Mouse (Mus musculus) MEL (cell line): Measurements from ENCODE around the gene Mms19. TPM values are rescaled to one million over a fixed set of nuclear protein-coding genes. Genes with fewer than 3 reads are reported as not detected.

ENCODE experiments used
- DNase-seq: peaks from one replicate; pipeline ENCODE4 v3.0.0; 2011; ENCODE audit warnings: low read depth, low spot score
- H3K27ac ChIP-seq: 2 replicates; pipeline ENCODE4 v1.5.1; 2012; ENCODE audit warnings: low read depth, mild to moderate bottlenecking, control low read depth, low read length, moderate library complexity; ENCODE audit not compliant: control insufficient read depth
- H3K27me3 ChIP-seq, 2 experiments: fragments of 150-350 bp in 1 of 2; sonication (generic) in 1 of 2; 2 replicates each; pipeline ENCODE4 v1.6.1; 2012; ENCODE audit warnings: low read length in 2 of 2, mild to moderate bottlenecking in 2 of 2, improper control_type of control experiment in 1 of 2, moderate library complexity in 1 of 2; ENCODE audit not compliant: insufficient read depth in 2 of 2, control insufficient read depth in 1 of 2
- H3K36me3 ChIP-seq, 2 experiments: 2 replicates each; pipeline ENCODE4 v1.6.1; 2012 to 2014; ENCODE audit warnings: low read length in 2 of 2, improper control_type of control experiment in 1 of 2, inconsistent platforms in 1 of 2, mild to moderate bottlenecking in 1 of 2; ENCODE audit not compliant: insufficient read depth in 2 of 2, control insufficient read depth in 1 of 2
- H3K4me1 ChIP-seq, 2 experiments: fragments of 150-350 bp in 1 of 2; sonication (generic) in 1 of 2; 2 replicates each; pipeline ENCODE4 v1.6.1; 2012; ENCODE audit warnings: low read length in 2 of 2, improper control_type of control experiment in 1 of 2, mild to moderate bottlenecking in 1 of 2; ENCODE audit not compliant: insufficient read depth in 2 of 2, control insufficient read depth in 1 of 2
- H3K4me3 ChIP-seq, 2 experiments: fragments of 150-350 bp in 1 of 2; sonication (generic) in 1 of 2; 2 replicates each; pipeline ENCODE4 v1.5.1; 2012; ENCODE audit warnings: low read depth in 2 of 2, low read length in 2 of 2, mild to moderate bottlenecking in 2 of 2, moderate library complexity in 2 of 2, control low read depth in 1 of 2, improper control_type of control experiment in 1 of 2; ENCODE audit not compliant: control insufficient read depth in 1 of 2, insufficient read depth in 1 of 2
- H3K79me2 ChIP-seq: 2 replicates; pipeline ENCODE4 v1.6.1; 2012; ENCODE audit warnings: mild to moderate bottlenecking, low read length, moderate library complexity; ENCODE audit not compliant: control insufficient read depth, poor library complexity, insufficient read depth
- H3K9ac ChIP-seq: 2 replicates; pipeline ENCODE4 v1.6.1; 2012; ENCODE audit warnings: low read depth, mild to moderate bottlenecking, control low read depth, low read length, moderate library complexity; ENCODE audit not compliant: control insufficient read depth, poor library complexity, severe bottlenecking
- H3K9me3 ChIP-seq: fragments of 150-350 bp; sonication (generic); replicated peaks from 2 replicates; pipeline ENCODE4 v1.6.1; 2012; ENCODE audit warnings: mild to moderate bottlenecking, low read length, improper control_type of control experiment, moderate library complexity; ENCODE audit not compliant: insufficient read depth
- BHLHE40 ChIP-seq: IDR thresholded peaks from 2 replicates; pipeline ENCODE4 v1.6.1; 2012; ENCODE audit warnings: low read depth, mild to moderate bottlenecking, inconsistent platforms, low read length, improper control_type of control experiment, borderline replicate concordance
- CHD1 ChIP-seq: IDR thresholded peaks from 2 replicates; pipeline ENCODE4 v1.6.1; 2012; ENCODE audit warnings: low read depth, mild to moderate bottlenecking, inconsistent platforms, low read length, improper control_type of control experiment
- CTCF ChIP-seq, 3 experiments: IDR thresholded peaks in 2 of 3; conservative IDR thresholded peaks in 1 of 3; 2 replicates each; pipeline ENCODE4 v1.5.1; 2011 to 2012; ENCODE audit warnings: low read length in 3 of 3, low read depth in 2 of 3, mild to moderate bottlenecking in 2 of 3, improper control_type of control experiment in 1 of 3, inconsistent platforms in 1 of 3, mixed read lengths in 1 of 3, moderate library complexity in 1 of 3; ENCODE audit not compliant: control insufficient read depth in 1 of 3, insufficient read depth in 1 of 3, poor library complexity in 1 of 3, severe bottlenecking in 1 of 3
- E2F4 ChIP-seq: IDR thresholded peaks from 2 replicates; pipeline ENCODE4 v1.6.1; 2011; ENCODE audit warnings: low read depth, low read length, improper control_type of control experiment, borderline replicate concordance
- ELF1 ChIP-seq: IDR thresholded peaks from 2 replicates; pipeline ENCODE4 v1.6.1; 2014; ENCODE audit warnings: low read depth, mild to moderate bottlenecking, inconsistent platforms, low read length, improper control_type of control experiment, moderate library complexity
- EP300 ChIP-seq, 2 experiments: IDR thresholded peaks; 2 replicates each; pipeline ENCODE4 v1.6.1; 2011; ENCODE audit warnings: improper control_type of control experiment in 2 of 2, low read length in 2 of 2, low read depth in 1 of 2, mild to moderate bottlenecking in 1 of 2
- GATA1 ChIP-seq: IDR thresholded peaks from 2 replicates; pipeline ENCODE4 v1.6.1; 2011; ENCODE audit warnings: low read depth, low read length, improper control_type of control experiment
- JUND ChIP-seq: IDR thresholded peaks from 2 replicates; pipeline ENCODE4 v1.6.1; 2011; ENCODE audit warnings: low read depth, mild to moderate bottlenecking, improper control_type of control experiment, low read length
- KAT2A ChIP-seq: conservative IDR thresholded peaks from 2 replicates; pipeline ENCODE4 v1.6.1; 2012; ENCODE audit warnings: low read depth, low read length, improper control_type of control experiment, inconsistent platforms
- MAFK ChIP-seq: IDR thresholded peaks from 2 replicates; pipeline ENCODE4 v1.6.1; 2011; ENCODE audit warnings: low read depth, mild to moderate bottlenecking, low read length, improper control_type of control experiment, borderline replicate concordance
- MEF2A ChIP-seq: IDR thresholded peaks from 2 replicates; pipeline ENCODE4 v1.6.1; 2014; ENCODE audit warnings: low read depth, mild to moderate bottlenecking, inconsistent platforms, low read length, improper control_type of control experiment; ENCODE audit not compliant: poor library complexity, insufficient replicate concordance, severe bottlenecking; ENCODE audit errors: extremely low read depth
- NELFE ChIP-seq: IDR thresholded peaks from 2 replicates; pipeline ENCODE4 v1.6.1; 2011; ENCODE audit warnings: low read depth, low read length, improper control_type of control experiment
- NRF1 ChIP-seq: IDR thresholded peaks from 2 replicates; pipeline ENCODE4 v1.6.1; 2014; ENCODE audit warnings: low read depth, mild to moderate bottlenecking, inconsistent platforms, low read length, improper control_type of control experiment, moderate library complexity; ENCODE audit not compliant: poor library complexity, insufficient read depth, severe bottlenecking
- POLR2AphosphoS2 ChIP-seq: IDR thresholded peaks from 2 replicates; pipeline ENCODE4 v1.6.1; 2011; ENCODE audit warnings: low read length, improper control_type of control experiment
- RCOR1 ChIP-seq: IDR thresholded peaks from 2 replicates; pipeline ENCODE4 v1.6.1; 2012; ENCODE audit warnings: low read depth, mild to moderate bottlenecking, inconsistent platforms, low read length, improper control_type of control experiment
- SMC3 ChIP-seq: IDR thresholded peaks from 2 replicates; pipeline ENCODE4 v1.6.1; 2011; ENCODE audit warnings: low read depth, low read length, improper control_type of control experiment
- TAL1 ChIP-seq: IDR thresholded peaks from 2 replicates; pipeline ENCODE4 v1.6.1; 2012; ENCODE audit warnings: mild to moderate bottlenecking, inconsistent platforms, low read length, moderate library complexity, mixed read lengths
- TBP ChIP-seq: IDR thresholded peaks from 2 replicates; pipeline ENCODE4 v1.8.0; 2011; ENCODE audit warnings: low read depth, low read length, improper control_type of control experiment
- TCF12 ChIP-seq: IDR thresholded peaks from 2 replicates; pipeline ENCODE4 v1.6.1; 2014; ENCODE audit warnings: low read depth, mild to moderate bottlenecking, inconsistent platforms, low read length, improper control_type of control experiment, moderate library complexity
- UBTF ChIP-seq: IDR thresholded peaks from 2 replicates; pipeline ENCODE4 v1.6.1; 2012; ENCODE audit warnings: low read depth, mild to moderate bottlenecking, inconsistent platforms, low read length, improper control_type of control experiment, moderate library complexity, borderline replicate concordance; ENCODE audit not compliant: insufficient read depth
- USF2 ChIP-seq, 2 experiments: IDR thresholded peaks; 2 replicates each; pipeline ENCODE4 v1.6.1; 2011 to 2012; ENCODE audit warnings: improper control_type of control experiment in 2 of 2, low read length in 2 of 2, borderline replicate concordance in 1 of 2, inconsistent platforms in 1 of 2, low read depth in 1 of 2, mild to moderate bottlenecking in 1 of 2; ENCODE audit not compliant: insufficient read depth in 1 of 2
- ZKSCAN1 ChIP-seq: IDR thresholded peaks from 2 replicates; pipeline ENCODE4 v1.6.1; 2012; ENCODE audit warnings: low read depth, mild to moderate bottlenecking, inconsistent platforms, low read length, improper control_type of control experiment, moderate library complexity
- ZNF384 ChIP-seq: IDR thresholded peaks from 2 replicates; pipeline ENCODE4 v1.6.1; 2012; ENCODE audit warnings: low read depth, mild to moderate bottlenecking, inconsistent platforms, low read length, improper control_type of control experiment
- polyA plus RNA-seq, 2 experiments: library from polyadenylated mRNA; stranded (reverse) in 1 of 2; unstranded in 1 of 2; fragments of >175 nt in 1 of 2; fragments of >200 nt in 1 of 2; gene quantifications; 2 replicates each; pipeline versions ENCODE4 v1.2.1 to v1.2.4; 2012; ENCODE audit warnings: low replicate concordance in 2 of 2, low read depth in 1 of 2; ENCODE audit not compliant: insufficient read length in 2 of 2, insufficient read depth in 1 of 2, missing spikeins in 1 of 2
- total RNA-seq: library from RNA; depleted of rRNA; stranded (reverse); fragments of 300-350 nt; gene quantifications from 2 replicates; pipeline ENCODE4 v1.2.3, GENCODE M21; 2012

Mms19 gene
- total and polyA plus RNA-seq, 3 experiments: 25.6 to 88.6 TPM; not detected in 1

- TF ChIP-seq ZNF384 (no peak), POLR2AphosphoS2 (no peak), EP300 (IDR thresholded peaks at IDR 0.05; ENCODE audit: low read depth in 1 of 2, low read length in 2 of 2) (no peak), TCF12 (no peak), JUND (no peak), E2F4 (no peak), GATA1 (no peak), MAFK (no peak), NRF1 (no peak), USF2 (IDR thresholded peaks at IDR 0.05; ENCODE audit: borderline replicate concordance in 1 of 2, insufficient read depth in 1 of 2, low read depth in 1 of 2, low read length in 2 of 2) (no peak), ELF1 (no peak), TBP (no peak), SMC3 (no peak), UBTF (no peak)
- H3K4me3 ChIP-seq: no peak overlapping the region
- H3K79me2 ChIP-seq: no peaks in the 10 kb centered on the region
- no peaks in the 10 kb centered on the region for H3K4me1 ChIP-seq
- no peaks in the 10 kb centered on the region for H3K36me3 ChIP-seq
- no peaks in the 10 kb centered on the region for H3K27me3 ChIP-seq
- H3K27ac ChIP-seq: no peak overlapping the region
- DNase-seq: no peak
- H3K9me3 ChIP-seq: no peaks in the 10 kb centered on the region
- no peak overlapping the region for H3K9ac ChIP-seq
Measured at GRCm38 (mm10) chr19:41995483-41995882, 14.5 kb upstream of the Mms19 start.

- Histone ChIP-seq H3K36me3 (no peaks in the 10 kb centered on the region), H3K27me3 (no peaks in the 10 kb centered on the region), H3K9me3 (no peaks in the 10 kb centered on the region), H3K27ac (no peak overlapping the region), H3K9ac (no peak overlapping the region), H3K79me2 (no peaks in the 10 kb centered on the region), H3K4me3 (no peak overlapping the region), H3K4me1 (no peaks in the 10 kb centered on the region)
- no peak for DNase-seq
- TF ChIP-seq NRF1: no peak
- no peak for TF ChIP-seq TAL1
- no peak for TF ChIP-seq TBP
- no peak for TF ChIP-seq USF2 (IDR thresholded peaks at IDR 0.05; ENCODE audit: borderline replicate concordance in 1 of 2, insufficient read depth in 1 of 2, low read depth in 1 of 2, low read length in 2 of 2)
- no peak for TF ChIP-seq RCOR1
- no peak for TF ChIP-seq MAFK
- TF ChIP-seq SMC3: no peak
- TF ChIP-seq E2F4: no peak
- TF ChIP-seq KAT2A: no peak
- TF ChIP-seq CTCF (IDR thresholded peaks at IDR 0.05 in 2 of 3, conservative IDR thresholded peaks at IDR 0.05 in 1 of 3; ENCODE audit: control insufficient read depth in 1 of 3, insufficient read depth in 1 of 3, low read depth in 2 of 3, low read length in 3 of 3, poor library complexity in 1 of 3, severe bottlenecking in 1 of 3): no peak
- no peak for TF ChIP-seq MEF2A
- no peak for TF ChIP-seq JUND
- no peak for TF ChIP-seq ZKSCAN1
- TF ChIP-seq NELFE: no peak
- TF ChIP-seq EP300 (IDR thresholded peaks at IDR 0.05; ENCODE audit: low read depth in 1 of 2, low read length in 2 of 2): no peak
- no peak for TF ChIP-seq CHD1
- TF ChIP-seq BHLHE40: no peak
Measured at GRCm38 (mm10) chr19:41994023-41994422, 13.1 kb upstream of the Mms19 start.
